Mouse (Mus musculus) cortical plate, adult 2 months (tissue): ENCODE results near the gene Metrn.

Experiments used
- CTCF ChIP-seq: fragments of 200-500 bp; IDR thresholded peaks from 2 replicates; pipeline ENCODE4 v1.5.1; 2011; ENCODE audit warnings: mild to moderate bottlenecking, control low read depth, low read length; ENCODE audit not compliant: insufficient read depth; ENCODE audit errors: extremely low read depth
- POLR2A ChIP-seq: fragments of 200-500 bp; IDR thresholded peaks from 2 replicates; pipeline ENCODE4 v1.6.1; 2011; ENCODE audit warnings: mild to moderate bottlenecking, low read length, control low read depth; ENCODE audit not compliant: insufficient read depth; ENCODE audit errors: extremely low read depth

GRCm38 (mm10) chr17:25837533-25837932 is 40.6 kb upstream of the Metrn start:
- no peak for TF ChIP-seq CTCF
- no peak for TF ChIP-seq POLR2A
